ENCODE assay signal across 14 mouse cellular contexts in genomic region chr4:145545106-145545505, GRCm38 (mm10). TPM values are rescaled to one million over a fixed set of nuclear protein-coding genes. Genes with fewer than 3 reads are reported as not detected.
DNase-seq lines count a peak whose midpoint lies in the region; ATAC-seq and TF ChIP-seq lines count a peak whose summit lies in the region.
"Not testable (repeated sequence)": the region's sequence is repeated elsewhere in the genome, so short reads cannot be mapped to it uniquely, and the experiment has no call there.
"Had no signal": no experiment of that assay in that cellular context is flagged by ENCODE, and none has a peak within 500 bp of the region (broad histone marks: within the 10 kb centered on the region; RNA-seq: fewer than 3 reads in every experiment).

No protein-coding gene starts in this region.

- TF ChIP-seq POLR2A in brain, embryonic 14.5 days (IDR thresholded peaks at IDR 0.05; ENCODE audit: borderline replicate concordance, extremely low read depth, insufficient read depth, insufficient read length, poor library complexity, severe bottlenecking): not testable (repeated sequence)

- ATAC-seq in liver, embryonic 14.5 days (ENCODE audit: insufficient read depth); stomach, postnatal 0 days (ENCODE audit: low FRiP score, low TSS enrichment): not testable (repeated sequence)

- peak; percentile 87 for TF ChIP-seq CTCF in E14TG2a.4 (conservative IDR thresholded peaks at IDR 0.05; ENCODE audit: low read length)
- peak; percentile 9; the same call in 1 of the 2 replicates for TF ChIP-seq CTCF in brain, embryonic 14.5 days (IDR thresholded peaks at IDR 0.05; ENCODE audit: borderline replicate concordance, extremely low read depth, insufficient read depth, insufficient read length)
- peak; percentile 41 for TF ChIP-seq CTCF in liver, embryonic 14.5 days (IDR thresholded peaks at IDR 0.05; ENCODE audit: low read depth)
- 0 out of 2 replicates have a peak, but pooled peaks have one; percentile 1 for TF ChIP-seq CTCF in stomach, postnatal 0 days (IDR thresholded peaks at IDR 0.05; ENCODE audit: low read depth)

- TF ChIP-seq EP300 in liver, embryonic 14.5 days (IDR thresholded peaks at IDR 0.05; ENCODE audit: low read depth); stomach, postnatal 0 days (optimal IDR thresholded peaks at IDR 0.05): not testable (repeated sequence)

- not testable (repeated sequence) for H3K27ac ChIP-seq in liver, embryonic 14.5 days; stomach, postnatal 0 days (replicated peaks)

- DNase-seq in ES-CJ7 (ENCODE audit: low read depth, low spot score): peak; percentile 73
- peak; percentile 84 for DNase-seq in R1 (ENCODE audit: low read depth, low spot score)
- peak; percentile 68 for DNase-seq in ZHBTc4 (ENCODE audit: low read depth, low spot score)
- not testable (repeated sequence) for DNase-seq in brain, embryonic 14.5 days (ENCODE audit: low read depth); liver, embryonic 14.5 days (ENCODE audit: low read depth in 3 of 3, low spot score in 3 of 3); stomach, postnatal 0 days (ENCODE audit: low spot score)

- not testable (repeated sequence) for H3K9ac ChIP-seq in liver, embryonic 14.5 days (replicated peaks); stomach, postnatal 0 days (ENCODE audit: low read length)

- not testable (repeated sequence) for H3K36me3 ChIP-seq in E14TG2a.4 (ENCODE audit: insufficient read depth, low read length); liver, embryonic 14.5 days (replicated peaks; ENCODE audit: control insufficient read depth, insufficient read depth, low read depth); stomach, postnatal 0 days (ENCODE audit: control insufficient read depth, insufficient read depth, low read length)

- H3K4me2 ChIP-seq in liver, embryonic 14.5 days (ENCODE audit: low read depth); stomach, postnatal 0 days (replicated peaks; ENCODE audit: low read depth): not testable (repeated sequence)

- not testable (repeated sequence) for H3K9me3 ChIP-seq in E14TG2a.4 (ENCODE audit: low read length); liver, embryonic 14.5 days (ENCODE audit: control insufficient read depth, low read length); stomach, postnatal 0 days (ENCODE audit: control insufficient read depth, low read length)

- H3K4me1 ChIP-seq in E14TG2a.4 (replicated peaks; ENCODE audit: low read depth, low read length); liver, embryonic 14.5 days (replicated peaks; ENCODE audit: control insufficient read depth in 2 of 2, insufficient read depth in 2 of 2, low read length in 1 of 2); stomach, postnatal 0 days (replicated peaks; ENCODE audit: control insufficient read depth, insufficient read depth): not testable (repeated sequence)

- 21% methylated on average over 2 of the region's 2 CpGs for WGBS in liver, embryonic 14.5 days (ENCODE audit: insufficient replicate concordance)
- WGBS in stomach, postnatal 0 days: 22% methylated on average over 2 of the region's 2 CpGs

- H3K4me3 ChIP-seq in E14TG2a.4 (replicated peaks; ENCODE audit: low read length); liver, embryonic 14.5 days (ENCODE audit: insufficient read depth in 1 of 2, low read depth in 2 of 2, low read length in 2 of 2); stomach, postnatal 0 days (ENCODE audit: low read depth, low read length): not testable (repeated sequence)

- not testable (repeated sequence) for H3K27me3 ChIP-seq in E14TG2a.4 (ENCODE audit: insufficient read depth, low read length); liver, embryonic 14.5 days (ENCODE audit: control insufficient read depth, insufficient read depth, low read length); stomach, postnatal 0 days (ENCODE audit: control insufficient read depth, insufficient read depth, low read length)

RNA-seq across cellular contexts. Expression of gene Zfp990, which starts 34.5 kb away (rescaled TPM):
- 0.04 and 0.05 TPM in 2 replicates for polyA plus RNA-seq in brain, embryonic 14.5 days (2012; rRNA removed)
- 0.02 TPM in 1 of 2 replicates, not detected in the other for polyA plus RNA-seq in liver, embryonic 14.5 days (2012; rRNA removed)
- polyA plus RNA-seq in liver, embryonic 14.5 days (2014; fragmentation: Nextera tagmentation; extraction: Ambion mirVana): not detected in 2 replicates
- not detected in 2 replicates for polyA plus RNA-seq in stomach, postnatal 0 days (2015; fragmentation: Nextera tagmentation; extraction: Ambion mirVana)
- polyA plus RNA-seq: adrenal gland, adult 2 months; embryonic facial prominence, embryonic 11.5 days; embryonic facial prominence, embryonic 13.5 days; embryonic facial prominence, embryonic 15.5 days; forebrain, embryonic 12.5 days; forebrain, embryonic 16.5 days had no signal

RNA-seq across cellular contexts. Expression of gene Gm13212, which starts 39.9 kb away (rescaled TPM):
- 0.08 and 0.13 TPM in 2 replicates for polyA plus RNA-seq in brain, embryonic 14.5 days (2012; rRNA removed)
- 0.52 and 1.2 TPM in 2 replicates for polyA plus RNA-seq in liver, embryonic 14.5 days (2012; rRNA removed)
- 2.3 and 2.7 TPM in 2 replicates for polyA plus RNA-seq in liver, embryonic 14.5 days (2014; fragmentation: Nextera tagmentation; extraction: Ambion mirVana)
- 0.65 and 0.70 TPM in 2 replicates for polyA plus RNA-seq in stomach, postnatal 0 days (2015; fragmentation: Nextera tagmentation; extraction: Ambion mirVana)
- polyA plus RNA-seq: adrenal gland, adult 2 months; Patski had no signal

Comparison
In these comparisons a context has a peak if more than half of its experiments do, and no peak if none do; other contexts are left out.
1. CTCF ChIP-seq: peak in every context shown above with its lines; median percentile 87 in E14TG2a.4; 41 in liver, embryonic 14.5 days; 9 in brain, embryonic 14.5 days; 1 in stomach, postnatal 0 days.